Mouse (Mus musculus): Measurements from ENCODE around the gene Glyatl3.

Glyatl3 gene

GRCm38 (mm10) chr17:40873582-40874011 lies 40.6 kb downstream of the Glyatl3 start:
- ChIA-PET POLR2A (no interaction called here), CTCF (no interaction called here)

GRCm38 (mm10) chr17:40872626-40873025 lies 41.5 kb downstream of the Glyatl3 start:
- ChIA-PET POLR2A (no interaction called here), CTCF (interaction anchor here in 1 of 4 experiments (0.5 to 1.2 kb wide), 2 partner anchors 24 to 34 kb away, joined by 3 to 7 read pairs; no protein-coding TSS in a partner anchor)

- ChIA-PET POLR2A (interaction anchor here in 1 of 4 experiments (0.7 kb wide), 1 partner anchor 38 kb away, joined by 4 read pairs; no protein-coding TSS in a partner anchor), CTCF (no interaction called here)
These were observed 45.0 kb downstream of the Glyatl3 start for GRCm38 (mm10) chr17:40868952-40869747.

GRCm38 (mm10) chr17:40855065-40855464 lies 59.1 kb downstream of the Glyatl3 start:
- ChIA-PET CTCF (interaction anchor here in 1 of 4 experiments (1.0 kb wide), 1 partner anchor 24 kb away, joined by 4 read pairs; no protein-coding TSS in a partner anchor), POLR2A (interaction anchor here in 1 of 4 experiments (0.6 kb wide), 1 partner anchor 39 kb away, joined by 3 read pairs; no protein-coding TSS in a partner anchor)
